In genomic region chr17:57255354-57255753, GRCm38 (mm10) we compare ENCODE assay signal across 17 mouse cellular contexts. TPM values are rescaled to one million over a fixed set of nuclear protein-coding genes. Genes with fewer than 3 reads are reported as not detected.
DNase-seq lines count a peak whose midpoint lies in the region; ATAC-seq and TF ChIP-seq lines count a peak whose summit lies in the region.
"Had no signal": no experiment of that assay in that cellular context is flagged by ENCODE, and none has a peak within 500 bp of the region (broad histone marks: within the 10 kb centered on the region; RNA-seq: fewer than 3 reads in every experiment).

No protein-coding gene starts in this region.

- DNase-seq in heart, adult 2 months: peak; percentile 55 to 58
- DNase-seq in kidney, postnatal 25 days: peak; percentile 51 to 60
- DNase-seq in gastrocnemius, adult 8-10 months (ENCODE audit: low spot score in 2 of 2): peak; percentile 54 to 79
- DNase-seq in gastrocnemius, postnatal 36 days: peak; percentile 52 to 59
- DNase-seq in liver, postnatal 0 days: no peak
- DNase-seq: adrenal gland, postnatal 36 days; cerebellum, adult 9-11 months; midbrain, embryonic 14.5 days; thymus, adult 18-20 months had no signal

- no peak overlapping the region for H3K9ac ChIP-seq in heart, adult 2 months (ENCODE audit: low read depth, low read length)
- no peak overlapping the region for H3K9ac ChIP-seq in heart, embryonic 12.5 days
- H3K9ac ChIP-seq in kidney, embryonic 14.5 days (ENCODE audit: low read depth, low read length): no peak overlapping the region
- no peak overlapping the region for H3K9ac ChIP-seq in liver, postnatal 0 days (replicated peaks)
- H3K9ac ChIP-seq: embryonic facial prominence, embryonic 13.5 days; heart, embryonic 13.5 days; hindbrain, embryonic 12.5 days; limb, embryonic 13.5 days; liver, embryonic 15.5 days had no signal

- no peak overlapping the region for H3K4me2 ChIP-seq in heart, embryonic 12.5 days
- H3K4me2 ChIP-seq in kidney, embryonic 14.5 days (replicated peaks; ENCODE audit: low read depth, low read length): no peak overlapping the region
- H3K4me2 ChIP-seq in liver, postnatal 0 days (ENCODE audit: low read depth, low read length): no peak overlapping the region
- H3K4me2 ChIP-seq: embryonic facial prominence, embryonic 13.5 days; heart, embryonic 13.5 days; hindbrain, embryonic 12.5 days; limb, embryonic 13.5 days; liver, embryonic 15.5 days had no signal

- no peaks in the 10 kb centered on the region for H3K9me3 ChIP-seq in heart, embryonic 12.5 days (replicated peaks)
- H3K9me3 ChIP-seq in kidney, embryonic 14.5 days (ENCODE audit: control insufficient read depth, low read length): no peaks in the 10 kb centered on the region
- H3K9me3 ChIP-seq in liver, postnatal 0 days (ENCODE audit: low read length): no peaks in the 10 kb centered on the region
- H3K9me3 ChIP-seq: embryonic facial prominence, embryonic 13.5 days; heart, embryonic 13.5 days; hindbrain, embryonic 12.5 days; limb, embryonic 13.5 days; liver, embryonic 15.5 days had no signal

- no peak overlapping the region for H3K4me3 ChIP-seq in heart, adult 2 months
- H3K4me3 ChIP-seq in heart, embryonic 12.5 days: no peak overlapping the region
- no peak overlapping the region for H3K4me3 ChIP-seq in kidney, embryonic 14.5 days (ENCODE audit: low read length)
- no peak overlapping the region for H3K4me3 ChIP-seq in liver, postnatal 0 days (ENCODE audit: low read depth, low read length)
- H3K4me3 ChIP-seq: embryonic facial prominence, embryonic 13.5 days; heart, embryonic 13.5 days; hindbrain, embryonic 12.5 days; limb, embryonic 13.5 days; liver, embryonic 15.5 days had no signal

- H3K27me3 ChIP-seq in heart, adult 2 months (ENCODE audit: control insufficient read depth, insufficient read depth, low read length): no peaks in the 10 kb centered on the region
- H3K27me3 ChIP-seq in heart, embryonic 12.5 days (replicated peaks): no peaks in the 10 kb centered on the region
- no peaks in the 10 kb centered on the region for H3K27me3 ChIP-seq in kidney, embryonic 14.5 days (ENCODE audit: control insufficient read depth, insufficient read depth, low read length)
- H3K27me3 ChIP-seq in liver, postnatal 0 days (ENCODE audit: insufficient read depth, low read length): no peaks in the 10 kb centered on the region
- H3K27me3 ChIP-seq: embryonic facial prominence, embryonic 13.5 days; heart, embryonic 13.5 days; hindbrain, embryonic 12.5 days; limb, embryonic 13.5 days had no signal

- no peak for TF ChIP-seq CTCF in heart, adult 2 months (IDR thresholded peaks at IDR 0.05)
- no peak for TF ChIP-seq CTCF in liver, postnatal 0 days (IDR thresholded peaks at IDR 0.05; ENCODE audit: low read depth)

- WGBS in heart, adult 2 months: 68% methylated on average over 14 of the region's 14 CpGs
- WGBS in heart, embryonic 12.5 days: 87% methylated on average over 14 of the region's 14 CpGs
- WGBS in kidney, embryonic 14.5 days: 94% methylated on average over 14 of the region's 14 CpGs
- 82% methylated on average over 14 of the region's 14 CpGs for WGBS in liver, postnatal 0 days (ENCODE audit: insufficient replicate concordance)

- no peak for ATAC-seq in heart, embryonic 12.5 days (ENCODE audit: insufficient number of reproducible peaks, low FRiP score)
- ATAC-seq in kidney, embryonic 14.5 days (ENCODE audit: low FRiP score, low TSS enrichment): no peak
- ATAC-seq in liver, postnatal 0 days: no peak
- ATAC-seq: inflammation-experienced regulatory T-cells, adult 6 months had no signal

- TF ChIP-seq POLR2A in heart, adult 2 months (IDR thresholded peaks at IDR 0.05; ENCODE audit: insufficient read depth, low read depth, low read length): no peak

- 0 out of 2 replicates have a peak, but pooled peaks have one; percentile 30 for TF ChIP-seq EP300 in heart, adult 2 months (IDR thresholded peaks at IDR 0.05; ENCODE audit: insufficient read depth, low read depth, low read length)
- TF ChIP-seq EP300 in liver, postnatal 0 days (IDR thresholded peaks at IDR 0.05; ENCODE audit: low read depth): no peak

- peaks cover 1% of the 10 kb centered on the region for H3K4me1 ChIP-seq in heart, adult 2 months (ENCODE audit: control insufficient read depth, insufficient read depth, low read length)
- H3K4me1 ChIP-seq in heart, embryonic 12.5 days (replicated peaks): peaks cover 7% of the 10 kb centered on the region
- H3K4me1 ChIP-seq in kidney, embryonic 14.5 days (ENCODE audit: control insufficient read depth, insufficient read depth, low read length): peaks cover 7% of the 10 kb centered on the region; the same call in 1 of the 2 replicates
- H3K4me1 ChIP-seq in liver, postnatal 0 days (ENCODE audit: insufficient read depth): no peaks in the 10 kb centered on the region

- peaks cover 12% of the 10 kb centered on the region for H3K36me3 ChIP-seq in heart, adult 2 months (ENCODE audit: control insufficient read depth, insufficient read depth, low read length)
- peaks cover 73% of the 10 kb centered on the region for H3K36me3 ChIP-seq in heart, embryonic 12.5 days
- H3K36me3 ChIP-seq in kidney, embryonic 14.5 days (ENCODE audit: control insufficient read depth, insufficient read depth, low read length): peaks cover 65% of the 10 kb centered on the region
- H3K36me3 ChIP-seq in liver, postnatal 0 days (replicated peaks; ENCODE audit: insufficient read depth, low read length): peaks cover 38% of the 10 kb centered on the region

- peaks cover 2% of the 10 kb centered on the region; the same call in 1 of the 2 replicates for H3K79me2 ChIP-seq in heart, adult 2 months (replicated peaks; ENCODE audit: control insufficient read depth, insufficient read depth, low read length)

- H3K27ac ChIP-seq in heart, adult 2 months: no peak overlapping the region; the same call in 1 of the 2 replicates
- no peak overlapping the region for H3K27ac ChIP-seq in heart, embryonic 12.5 days (ENCODE audit: poor library complexity, severe bottlenecking)
- no peak overlapping the region for H3K27ac ChIP-seq in kidney, embryonic 14.5 days (ENCODE audit: low read depth, low read length)
- no peak overlapping the region for H3K27ac ChIP-seq in liver, postnatal 0 days (ENCODE audit: low read depth)
- H3K27ac ChIP-seq: embryonic facial prominence, embryonic 13.5 days; heart, embryonic 13.5 days; hindbrain, embryonic 12.5 days; limb, embryonic 13.5 days; liver, embryonic 15.5 days had no signal

- intact Hi-C loops in heart, adult 2 months (cut with DNase I): no loop called here
- intact Hi-C loops in gastrocnemius, postnatal 36 days (cut with DNase I): no loop called here

RNA-seq across cellular contexts. Expression of gene Trip10, which starts 6.1 kb away (rescaled TPM):
- 100 to 1,000 TPM; 107 to 128 TPM for total RNA-seq in heart, adult 2 months (2021)
- polyA plus RNA-seq in heart, adult 2 months (2012; rRNA removed): 69.0 and 83.2 TPM in 2 replicates
- polyA plus RNA-seq in heart, embryonic 12.5 days (2016; fragmentation: Nextera tagmentation; extraction: Ambion mirVana): 41.6 and 45.4 TPM in 2 replicates
- polyA plus RNA-seq in kidney, embryonic 14.5 days (2014; fragmentation: Nextera tagmentation; extraction: Ambion mirVana): 29.7 and 37.1 TPM in 2 replicates
- 100 to 1,000 TPM; 169 to 191 (median 176) TPM for total RNA-seq in gastrocnemius, adult 8-10 months (2022)
- total RNA-seq in gastrocnemius, postnatal 36 days (2021): 100 to 1,000 TPM; 142 to 152 TPM
- polyA plus RNA-seq in liver, postnatal 0 days (2015; fragmentation: Nextera tagmentation; extraction: Ambion mirVana): 9.3 TPM in 2 replicates

RNA-seq across cellular contexts. Expression of gene Gpr108, which starts 7.1 kb away (rescaled TPM):
- total RNA-seq in heart, adult 2 months (2021): 10 to 100 TPM; 27.8 to 32.7 TPM
- 37.9 and 48.3 TPM in 2 replicates for polyA plus RNA-seq in heart, adult 2 months (2012; rRNA removed)
- 24.9 and 27.4 TPM in 2 replicates for polyA plus RNA-seq in heart, embryonic 12.5 days (2016; fragmentation: Nextera tagmentation; extraction: Ambion mirVana)
- 32.8 and 36.8 TPM in 2 replicates for polyA plus RNA-seq in kidney, embryonic 14.5 days (2014; fragmentation: Nextera tagmentation; extraction: Ambion mirVana)
- 10 to 100 TPM; 24.3 to 28.1 (median 26.3) TPM for total RNA-seq in gastrocnemius, adult 8-10 months (2022)
- 10 to 100 TPM; 20.5 to 22.6 TPM for total RNA-seq in gastrocnemius, postnatal 36 days (2021)
- 9.0 and 9.2 TPM in 2 replicates for polyA plus RNA-seq in liver, postnatal 0 days (2015; fragmentation: Nextera tagmentation; extraction: Ambion mirVana)

RNA-seq across cellular contexts. Expression of gene Vav1, which starts 23.5 kb away (rescaled TPM):
- 1 to 10 TPM; 1.9 to 2.2 TPM for total RNA-seq in heart, adult 2 months (2021)
- 1.8 and 2.0 TPM in 2 replicates for polyA plus RNA-seq in heart, adult 2 months (2012; rRNA removed)
- polyA plus RNA-seq in heart, embryonic 12.5 days (2016; fragmentation: Nextera tagmentation; extraction: Ambion mirVana): 1.6 and 1.7 TPM in 2 replicates
- 1.3 and 1.7 TPM in 2 replicates for polyA plus RNA-seq in kidney, embryonic 14.5 days (2014; fragmentation: Nextera tagmentation; extraction: Ambion mirVana)
- under 1 TPM; 0.17 to 0.48 (median 0.32) TPM for total RNA-seq in gastrocnemius, adult 8-10 months (2022)
- 1 to 10 TPM in 1 of 2 experiments, under 1 TPM in 1; 0.54 to 1.4 TPM for total RNA-seq in gastrocnemius, postnatal 36 days (2021)
- 13.1 and 14.1 TPM in 2 replicates for polyA plus RNA-seq in liver, postnatal 0 days (2015; fragmentation: Nextera tagmentation; extraction: Ambion mirVana)

RNA-seq across cellular contexts. Expression of gene C3, which starts 27.4 kb away (rescaled TPM):
- 10 to 100 TPM; 91.5 to 91.6 TPM for total RNA-seq in heart, adult 2 months (2021)
- 119 and 160 TPM in 2 replicates for polyA plus RNA-seq in heart, adult 2 months (2012; rRNA removed)
- polyA plus RNA-seq in heart, embryonic 12.5 days (2016; fragmentation: Nextera tagmentation; extraction: Ambion mirVana): 0.87 and 2.6 TPM in 2 replicates
- polyA plus RNA-seq in kidney, embryonic 14.5 days (2014; fragmentation: Nextera tagmentation; extraction: Ambion mirVana): 0.19 and 1.2 TPM in 2 replicates
- total RNA-seq in gastrocnemius, adult 8-10 months (2022): 10 to 100 TPM in 3 of 4 experiments, 1 to 10 TPM in 1; 8.4 to 33.5 (median 14.9) TPM
- total RNA-seq in gastrocnemius, postnatal 36 days (2021): 10 to 100 TPM; 11.8 TPM
- polyA plus RNA-seq in liver, postnatal 0 days (2015; fragmentation: Nextera tagmentation; extraction: Ambion mirVana): 1,136 and 1,364 TPM in 2 replicates
